Mouse (Mus musculus) MEL-GATA-1-ER (cell line): ENCODE data around the gene Col4a1.

Experiments used
- DNase-seq: peaks from one replicate; pipeline ENCODE4 v3.0.0-alpha.2; 2012; ENCODE audit warnings: low read depth; ENCODE audit errors: extremely low read depth

Col4a1 gene

GRCm38 (mm10) chr8:11233009-11233408 is 79.6 kb downstream of the Col4a1 start:
- no peak for DNase-seq

GRCm38 (mm10) chr8:11230277-11230676 is 82.3 kb downstream of the Col4a1 start:
- DNase-seq: no peak

DNA sequence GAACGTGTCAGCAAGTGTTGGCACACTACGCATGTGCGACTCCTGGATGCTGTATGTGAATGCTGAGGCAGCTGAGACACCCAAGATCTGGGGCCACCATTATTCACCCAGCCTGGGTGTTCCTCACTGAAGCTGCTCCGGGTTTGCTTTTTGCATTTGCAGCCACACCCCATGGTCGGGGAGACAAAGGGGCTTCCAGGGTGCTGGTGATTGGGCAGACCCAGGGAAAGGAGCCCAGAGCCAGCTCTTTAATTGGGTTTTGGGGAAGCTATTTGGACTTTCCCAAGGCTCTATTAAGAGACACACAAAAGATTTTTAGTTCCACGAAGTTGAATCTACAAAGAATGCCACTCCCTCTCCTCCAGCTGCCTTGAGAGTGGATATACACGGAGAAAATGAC is 85.2 kb downstream of the Col4a1 start:
- DNase-seq: no peak

DNA sequence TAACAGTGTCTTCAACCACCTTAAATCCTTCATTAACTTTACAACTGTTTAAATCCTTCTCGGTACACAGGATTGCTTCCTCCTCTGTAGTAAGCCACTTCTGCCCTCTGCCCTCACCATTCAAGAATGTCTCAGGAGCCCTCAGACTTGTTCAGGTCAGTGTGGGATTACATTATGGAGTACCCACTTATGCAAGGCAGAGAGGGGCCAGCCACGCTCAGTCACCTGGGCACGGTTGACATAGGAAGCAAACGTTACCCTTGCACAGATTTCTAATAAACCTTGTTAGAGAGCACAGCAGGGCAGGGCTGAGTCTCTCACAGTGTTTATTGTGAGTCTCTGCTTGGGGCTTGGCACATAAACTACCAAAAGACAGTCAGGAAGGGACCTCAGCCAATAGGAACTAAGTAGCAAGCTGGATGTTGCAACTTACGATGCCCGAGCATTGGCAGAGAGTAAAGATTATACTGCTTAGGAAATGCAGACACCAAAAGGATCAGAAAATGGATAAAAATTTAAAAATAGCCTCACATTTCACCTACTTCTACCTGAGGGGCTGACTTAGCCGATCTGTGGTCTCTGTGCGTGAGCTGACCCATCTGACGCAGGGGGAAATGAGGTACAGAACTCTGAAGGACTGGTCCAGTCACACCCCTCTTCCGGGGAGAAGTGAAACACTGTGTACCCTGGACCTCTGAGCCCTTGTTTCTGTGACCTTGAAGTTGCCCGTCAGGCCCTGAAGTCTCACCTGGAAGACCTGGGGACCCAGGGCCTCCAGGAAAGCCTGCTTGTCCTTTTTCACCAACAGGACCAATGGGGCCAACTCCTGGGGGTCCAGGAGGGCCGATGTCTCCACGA is 86.8 kb downstream of the Col4a1 start:
- DNase-seq: no peak

DNA sequence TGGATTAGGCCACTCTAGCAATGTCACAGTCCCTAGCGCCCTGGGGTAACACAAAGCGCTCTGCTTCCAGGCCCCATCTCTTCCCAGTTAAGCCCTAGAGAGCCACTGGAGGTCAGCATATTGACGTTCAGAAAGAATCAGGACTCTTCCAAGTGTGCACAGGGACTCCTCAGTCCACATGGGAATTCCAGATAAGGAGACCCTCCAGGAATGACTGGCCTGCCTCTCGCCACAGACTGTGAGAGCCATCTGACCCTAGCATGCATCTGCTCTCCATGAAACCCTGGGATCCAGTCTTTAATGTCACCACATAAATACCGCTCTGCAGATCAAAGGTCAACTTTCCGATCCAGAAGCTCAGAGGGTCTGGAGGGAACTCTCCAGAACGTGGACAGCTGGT is 88.4 kb downstream of the Col4a1 start:
- no peak for DNase-seq

GRCm38 (mm10) chr8:11221353-11221752 is 91.3 kb downstream of the Col4a1 start:
- DNase-seq: no peak

DNA sequence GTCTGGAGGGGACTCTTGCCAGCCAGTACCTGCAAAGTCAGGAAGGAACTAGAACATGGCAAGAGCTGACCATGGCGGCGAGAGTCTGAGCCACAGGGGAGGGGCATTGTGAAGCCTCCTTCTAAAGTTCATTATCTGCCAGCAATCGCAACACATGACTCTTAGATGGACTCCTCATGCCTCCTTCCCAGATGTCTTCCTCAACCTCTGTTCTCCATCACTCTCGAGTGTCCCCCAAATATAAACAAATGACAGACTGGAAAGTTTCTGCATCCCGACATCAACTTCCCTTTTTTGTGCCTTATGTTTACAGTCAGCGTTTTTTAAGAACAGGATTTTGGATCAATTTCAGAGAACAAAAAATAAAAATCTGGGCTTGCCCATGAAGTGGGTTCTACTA is 93.3 kb downstream of the Col4a1 start:
- DNase-seq: no peak

DNA sequence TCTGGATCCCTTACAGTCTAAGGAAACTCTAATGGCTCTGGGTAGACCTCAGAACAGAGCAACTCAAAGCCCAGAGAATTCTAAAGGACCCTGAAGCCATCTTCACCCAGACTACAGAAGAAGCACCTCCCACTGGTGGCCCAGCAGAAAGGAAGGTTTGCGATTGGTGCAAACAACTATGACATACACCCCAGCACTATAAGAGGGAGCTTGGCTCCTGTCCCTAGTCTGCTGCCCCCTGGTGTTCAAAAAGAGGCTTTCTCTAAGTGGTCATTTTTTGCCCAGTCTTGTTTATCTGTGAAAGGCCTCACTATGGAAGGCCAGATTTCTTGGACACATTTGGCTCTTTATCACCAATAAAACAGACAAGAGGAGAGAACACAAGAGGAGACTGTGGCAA is 97.4 kb downstream of the Col4a1 start:
- peak; percentile 2 for DNase-seq

- DNase-seq: no peak
Observed at GRCm38 (mm10) chr8:11206509-11206908, 106.1 kb downstream of the Col4a1 start.

DNA sequence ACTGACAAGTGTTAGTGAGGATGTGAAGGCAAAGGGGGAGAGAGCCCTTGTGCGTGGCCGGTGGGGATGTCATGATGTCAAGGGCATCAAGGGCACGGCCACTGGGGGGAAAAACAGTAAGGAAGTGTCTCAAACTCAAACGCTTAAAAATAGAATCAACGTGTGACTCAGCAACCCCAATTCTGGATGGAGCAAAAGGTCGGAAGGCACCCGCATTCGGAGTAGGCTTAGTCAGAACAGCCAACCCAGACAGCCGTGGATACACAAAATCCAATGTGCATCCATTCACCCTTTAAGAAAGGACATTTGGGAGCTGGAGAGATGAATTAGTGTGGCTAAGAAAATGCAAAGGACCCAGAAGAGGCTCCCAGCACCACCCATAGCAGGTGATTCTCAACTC is 107.1 kb downstream of the Col4a1 start:
- no peak for DNase-seq

DNA sequence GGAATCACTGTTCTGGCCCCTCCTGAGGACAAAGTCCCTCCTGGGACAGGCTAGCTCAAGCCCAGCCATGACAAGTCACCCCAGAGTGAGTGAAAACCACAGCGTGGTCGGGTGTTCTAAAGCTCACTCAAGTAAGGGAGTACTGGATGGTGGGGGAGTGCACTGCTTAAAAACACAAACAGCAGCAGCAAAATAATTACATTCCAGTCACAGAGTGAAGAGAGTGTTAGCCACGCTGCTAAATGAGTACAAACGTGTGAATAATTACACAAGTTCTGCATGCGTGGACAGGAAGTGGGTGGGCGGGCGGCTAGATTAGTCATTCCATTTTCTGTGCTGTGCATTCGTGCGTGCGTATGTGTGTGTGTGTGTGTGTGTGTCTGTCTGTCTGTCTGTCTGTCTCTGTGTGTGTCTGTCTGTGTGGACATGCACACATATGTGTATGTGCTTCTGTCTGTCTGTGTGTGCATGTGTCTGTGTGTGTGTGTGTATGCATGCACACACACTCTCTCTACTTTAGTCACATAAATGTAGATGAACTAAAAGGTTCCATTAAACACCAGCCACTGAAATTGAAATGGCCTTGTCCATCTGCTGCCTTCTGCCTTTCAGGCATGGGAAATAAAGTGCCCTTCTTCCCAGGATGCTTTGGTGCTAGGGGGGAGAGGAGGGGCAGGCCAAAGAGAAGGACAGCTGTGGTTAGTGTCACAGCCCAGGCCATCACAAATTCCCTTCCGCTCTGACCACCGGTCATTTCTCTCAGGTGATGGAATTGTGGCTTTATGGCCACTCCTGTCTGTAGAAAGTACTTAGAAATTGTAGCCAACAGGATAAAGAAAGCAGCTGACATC is 109.1 kb downstream of the Col4a1 start:
- no peak for DNase-seq

GRCm38 (mm10) chr8:11198650-11199049 is 114.0 kb downstream of the Col4a1 start:
- DNase-seq: no peak

- DNase-seq: no peak
Observed at GRCm38 (mm10) chr8:11197988-11198387, 114.6 kb downstream of the Col4a1 start.

- DNase-seq: no peak
Observed at GRCm38 (mm10) chr8:11197261-11197660, 115.4 kb downstream of the Col4a1 start.

DNA sequence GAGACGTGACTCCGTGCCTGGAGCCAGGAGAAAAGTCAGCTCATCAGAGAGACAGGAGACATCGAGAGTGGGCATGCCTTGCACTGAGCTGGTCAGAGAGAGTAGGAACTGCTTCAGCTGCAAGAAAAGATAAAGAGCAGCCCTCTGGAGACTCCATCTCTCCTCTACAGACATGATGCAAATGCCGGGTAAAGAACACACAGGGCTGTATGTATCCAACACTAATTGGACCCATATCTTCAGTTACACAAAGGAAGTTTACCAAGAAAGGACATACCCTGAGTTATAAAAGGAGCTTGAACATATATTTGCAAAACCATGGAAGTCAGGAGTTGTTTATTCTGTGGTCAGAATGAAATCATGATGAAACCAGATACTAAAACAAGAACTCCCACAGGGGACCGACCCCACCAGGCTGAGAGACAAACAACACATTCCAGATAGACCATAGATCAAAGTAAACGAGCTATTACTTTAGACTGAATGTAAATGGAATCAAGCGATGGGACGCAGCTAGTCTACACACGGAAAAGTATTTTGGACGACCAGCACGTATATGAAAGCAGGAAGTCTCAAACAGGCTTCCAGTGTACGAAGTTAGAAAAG is 119.8 kb downstream of the Col4a1 start:
- DNase-seq: no peak

GRCm38 (mm10) chr8:11187581-11188271 is 124.9 kb downstream of the Col4a1 start:
- no peak for DNase-seq

DNA sequence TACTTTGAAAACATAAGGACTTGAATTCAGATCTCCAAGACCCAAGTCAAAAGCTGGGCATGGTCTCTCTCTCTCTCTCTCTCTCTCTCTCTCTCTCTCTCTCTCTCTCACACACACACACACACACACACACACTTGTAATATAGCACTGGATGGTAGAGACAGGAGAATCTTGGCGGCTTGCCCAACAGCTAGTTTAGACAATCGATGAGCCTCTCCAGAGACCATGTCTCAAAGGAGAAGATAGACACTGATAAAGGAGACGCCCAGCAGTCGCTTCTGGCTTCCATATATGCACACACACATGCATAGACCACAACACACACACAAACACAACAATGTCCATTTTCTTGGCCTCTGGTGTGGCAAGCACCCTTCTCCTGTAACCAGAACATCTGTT is 126.2 kb downstream of the Col4a1 start:
- no peak for DNase-seq

DNA sequence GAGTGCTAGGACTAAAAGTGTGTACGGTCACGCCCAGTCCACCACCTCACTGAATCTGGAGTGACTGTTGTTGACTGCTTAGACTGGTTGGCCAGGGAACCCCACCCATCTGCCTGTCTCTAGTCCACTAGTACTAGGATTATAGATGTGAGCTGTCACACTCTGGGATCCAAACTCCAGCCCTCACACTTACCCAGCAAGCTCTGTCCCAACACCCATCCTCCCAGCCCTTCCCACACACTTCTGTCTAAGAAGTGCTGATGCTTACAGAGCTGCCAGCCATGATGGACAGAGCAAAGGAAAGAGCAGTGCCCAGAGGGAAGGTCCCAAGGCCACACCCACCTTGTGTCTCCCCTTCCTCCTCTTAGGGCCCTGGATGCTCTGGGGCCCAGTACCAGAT is 127.0 kb downstream of the Col4a1 start:
- no peak for DNase-seq

- DNase-seq: no peak
Observed at GRCm38 (mm10) chr8:11183611-11184031, 129.0 kb downstream of the Col4a1 start.

DNA sequence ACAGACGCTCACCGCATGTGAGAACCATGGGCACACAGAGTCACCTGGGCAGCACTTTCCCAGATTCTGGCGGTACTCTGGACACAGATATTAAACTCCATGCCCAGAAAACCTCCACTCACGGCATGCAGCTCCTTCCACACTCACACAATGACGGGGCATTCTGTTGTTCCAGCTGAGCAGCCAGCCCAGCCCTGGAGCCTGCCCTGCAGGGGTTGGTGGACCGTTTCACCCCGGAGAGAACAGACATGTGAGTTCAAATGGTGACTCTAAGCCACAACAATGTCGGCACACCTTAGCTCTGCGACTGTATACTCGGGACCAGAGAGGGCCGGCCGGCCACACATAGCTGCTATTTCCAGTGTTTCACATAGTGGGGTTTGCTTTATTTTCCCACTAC is 130.0 kb downstream of the Col4a1 start:
- no peak for DNase-seq

- no peak for DNase-seq
Observed at GRCm38 (mm10) chr8:11182148-11182484, 130.5 kb downstream of the Col4a1 start.
